Mouse (Mus musculus) CD8-positive naive resting alpha-beta T cell, adult 2 months (primary cell): ENCODE results near the gene Rhebl1.

Source experiments
- DNase-seq, 2 experiments: peaks; one replicate each; pipeline ENCODE4 v3.0.0; 2022; ENCODE audit warnings: low read depth in 2 of 2, low spot score in 2 of 2

The Rhebl1 gene

DNA sequence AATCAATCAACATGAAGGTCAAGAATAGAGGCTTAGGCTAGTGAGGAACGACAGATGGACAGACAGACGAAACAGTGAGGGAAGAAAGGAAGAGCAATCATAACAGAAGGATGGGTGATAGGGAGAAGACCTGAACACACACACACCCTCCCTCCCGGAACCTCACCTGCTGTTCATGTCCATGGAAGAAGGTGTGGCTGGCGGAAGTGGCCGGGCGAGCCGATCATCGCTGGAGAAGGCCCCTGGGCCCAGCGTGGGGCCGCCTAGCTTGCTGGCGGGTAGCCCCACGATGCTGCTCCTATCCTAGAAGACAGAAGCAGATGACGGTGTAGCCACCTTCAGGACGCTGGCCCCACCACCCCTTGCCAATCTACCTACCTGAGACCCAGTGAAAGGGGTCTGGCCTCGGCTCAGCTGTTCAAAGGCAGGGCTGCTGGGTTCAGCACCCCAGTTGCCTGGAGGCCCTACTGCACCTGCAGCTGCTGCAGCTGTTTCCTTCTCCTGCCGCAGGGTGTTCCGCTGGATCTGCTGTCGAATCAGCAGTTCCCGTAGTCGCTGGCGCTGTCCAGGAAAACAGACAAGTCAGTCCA is 43.0 kb downstream of the Rhebl1 start:
- no peak for DNase-seq

GRCm38 (mm10) chr15:98850668-98851067 is 43.7 kb downstream of the Rhebl1 start:
- DNase-seq = no peak

GRCm38 (mm10) chr15:98849956-98850600 is 44.3 kb downstream of the Rhebl1 start:
- DNase-seq = no peak

DNA sequence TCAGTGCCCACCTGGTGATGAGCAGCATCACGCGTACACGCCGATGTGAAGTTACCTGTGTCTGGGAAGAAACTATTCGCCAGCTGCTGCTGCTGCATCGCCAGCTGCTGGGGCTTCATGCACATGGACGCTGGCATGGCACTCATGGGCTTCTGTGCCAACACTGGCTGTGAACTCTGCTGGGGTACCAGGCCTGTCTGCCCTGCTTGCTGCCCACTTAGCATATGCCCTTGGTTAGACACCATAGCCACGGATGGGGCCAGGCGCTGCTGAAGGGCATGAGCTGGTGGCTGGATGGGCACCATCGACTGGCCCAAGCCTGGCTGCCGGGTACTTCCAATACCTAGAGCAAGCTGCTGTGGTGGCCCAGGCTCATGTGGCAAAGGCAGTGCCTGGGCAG is 45.2 kb downstream of the Rhebl1 start:
- DNase-seq = no peak

GRCm38 (mm10) chr15:98846140-98846539 is 48.2 kb downstream of the Rhebl1 start:
- no peak for DNase-seq

GRCm38 (mm10) chr15:98845149-98845548 is 49.2 kb downstream of the Rhebl1 start:
- no peak for DNase-seq

DNA sequence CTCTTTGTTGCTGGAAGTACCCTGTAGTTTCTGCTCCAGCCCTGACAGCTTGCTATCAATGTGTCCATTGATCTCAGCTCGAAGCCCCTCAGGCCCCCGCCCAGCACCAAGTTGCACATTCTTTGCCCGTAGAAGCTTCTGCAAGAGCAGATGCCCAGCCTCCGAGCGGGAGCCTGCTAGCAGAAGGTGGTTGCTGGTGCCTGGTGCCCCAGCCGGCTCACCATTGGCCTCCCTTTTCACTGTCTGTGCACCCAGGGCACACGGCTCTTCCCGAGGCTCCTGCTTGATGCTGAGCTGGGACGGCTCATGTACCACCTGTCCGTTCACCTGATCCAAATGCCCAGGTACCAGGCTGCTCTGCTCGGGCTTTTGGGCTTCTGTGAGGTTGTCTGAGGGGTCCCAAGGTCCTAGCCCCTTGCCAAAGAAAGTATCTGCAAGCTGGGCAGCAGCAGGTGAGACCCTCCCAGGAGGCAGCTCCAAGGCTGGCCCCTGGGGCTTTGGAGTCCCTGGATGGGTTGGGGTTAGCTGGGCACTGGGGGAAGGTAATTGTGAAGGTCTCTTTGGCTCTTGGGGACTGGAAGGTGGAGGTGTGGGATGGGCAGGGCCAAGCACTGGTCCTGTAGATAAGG is 50.6 kb downstream of the Rhebl1 start:
- DNase-seq = no peak

DNA sequence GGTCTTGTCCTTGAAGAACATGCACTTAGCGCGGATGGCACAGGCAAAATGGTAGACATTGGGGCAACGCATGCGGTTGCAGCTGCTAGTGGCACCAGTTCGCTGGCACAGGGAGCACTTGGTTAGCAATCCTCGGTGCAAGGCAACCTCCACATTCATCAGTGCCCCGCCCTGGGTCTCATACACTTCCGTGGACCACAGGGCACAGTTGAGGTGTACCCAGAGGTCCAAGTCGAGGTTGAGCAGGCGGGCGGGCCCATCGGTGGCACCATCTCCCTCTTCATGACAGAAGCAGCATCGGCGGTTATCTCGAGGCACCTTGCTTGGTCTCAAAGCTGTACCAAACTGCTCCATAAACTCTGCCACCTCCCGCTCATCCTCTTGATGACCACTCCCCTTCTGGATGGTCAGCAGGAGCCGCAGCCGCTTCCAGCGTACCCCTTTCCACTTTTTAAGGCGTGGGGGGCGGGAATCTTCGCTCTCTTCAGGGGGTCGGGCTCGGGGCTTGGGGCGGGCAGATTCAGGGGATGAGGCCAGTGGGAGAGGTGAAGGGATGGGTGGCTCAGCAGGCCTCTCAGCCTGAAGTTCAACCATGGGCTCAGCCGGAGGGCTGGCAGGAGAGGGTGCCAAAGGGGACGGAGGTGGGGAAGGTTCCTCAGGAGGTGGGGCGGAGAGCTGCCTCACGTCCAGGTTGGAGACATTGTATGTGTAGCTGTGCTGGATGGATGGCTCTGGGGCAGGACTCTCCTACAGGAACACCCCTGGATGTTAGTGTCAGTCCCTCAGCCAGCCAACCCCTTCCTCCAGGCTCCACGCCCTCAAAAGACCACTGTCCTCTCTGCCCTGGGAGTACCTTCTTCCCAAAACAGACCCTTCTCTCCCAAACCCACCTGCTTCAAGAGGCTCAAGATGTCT is 54.4 kb downstream of the Rhebl1 start:
- DNase-seq = no peak

DNA sequence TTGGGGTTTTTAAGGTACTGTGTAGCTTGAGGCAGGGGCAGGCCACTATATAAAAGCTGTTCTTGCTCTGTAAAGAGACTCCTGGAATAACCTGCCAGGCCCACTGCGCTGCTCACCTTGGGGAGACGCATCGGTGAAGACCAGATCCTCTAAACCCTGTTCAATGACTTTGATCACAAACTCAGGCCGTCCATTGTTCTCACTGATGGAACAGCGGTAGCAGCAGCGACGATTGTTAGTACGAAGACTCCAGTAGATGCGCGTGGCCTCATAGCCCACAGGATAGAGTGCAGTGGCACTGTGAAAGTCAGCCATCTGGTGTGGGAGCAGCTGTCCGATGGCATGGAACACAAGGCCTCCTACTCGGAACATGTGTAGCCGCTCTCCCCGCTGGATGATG is 55.2 kb downstream of the Rhebl1 start:
- DNase-seq = no peak

DNA sequence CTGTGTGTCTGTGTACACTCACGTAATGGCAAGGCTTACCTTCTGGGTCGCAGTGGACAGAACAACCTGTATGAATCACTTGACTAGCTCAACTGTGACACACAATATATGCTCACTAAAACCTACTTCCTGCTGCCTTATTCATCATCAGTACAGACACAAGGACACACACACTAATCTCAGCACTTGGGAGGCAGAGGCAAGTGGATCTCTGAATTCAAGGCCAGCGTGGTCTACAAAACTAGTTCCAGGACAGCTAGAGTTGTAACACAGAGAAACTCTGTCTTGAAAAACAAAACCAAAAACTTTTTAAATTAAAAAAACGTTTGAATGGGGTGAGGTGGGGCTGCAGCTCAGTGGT is 56.6 kb downstream of the Rhebl1 start:
- DNase-seq = no peak

DNA sequence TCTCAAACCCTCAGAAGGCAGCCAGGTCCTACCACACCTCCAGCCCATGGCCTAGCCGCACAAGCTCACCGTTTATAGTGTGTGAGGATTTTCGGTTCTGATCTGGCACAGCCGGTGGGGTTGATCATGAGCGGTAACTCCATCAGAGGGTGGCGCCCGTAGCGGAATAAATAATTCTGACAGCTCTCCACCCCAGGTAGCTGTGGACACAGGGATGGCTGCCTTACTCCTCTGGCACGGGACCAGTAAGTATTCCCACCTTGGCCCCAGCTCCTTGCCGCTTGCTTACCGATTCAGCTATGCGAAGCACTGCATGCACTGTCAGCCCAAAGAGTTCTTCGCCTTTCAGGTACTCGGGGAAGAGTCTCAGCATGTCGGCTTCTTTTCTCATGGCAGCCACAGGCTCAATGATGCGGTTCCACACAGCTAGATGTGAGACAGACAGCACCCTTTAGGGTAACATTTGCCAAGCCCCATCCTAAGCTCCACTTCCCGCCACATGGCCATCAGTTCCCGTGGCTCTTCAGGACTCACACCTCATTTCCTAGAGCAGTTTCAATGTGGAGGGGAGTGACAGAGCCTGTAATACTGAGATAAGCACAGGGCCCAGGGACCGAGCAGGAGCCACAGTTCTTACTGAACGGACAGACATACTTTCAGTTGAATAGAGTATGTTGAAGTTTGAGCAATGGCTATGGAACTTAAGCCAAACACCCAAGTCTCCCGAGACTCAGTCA is 57.2 kb downstream of the Rhebl1 start:
- no peak for DNase-seq

DNA sequence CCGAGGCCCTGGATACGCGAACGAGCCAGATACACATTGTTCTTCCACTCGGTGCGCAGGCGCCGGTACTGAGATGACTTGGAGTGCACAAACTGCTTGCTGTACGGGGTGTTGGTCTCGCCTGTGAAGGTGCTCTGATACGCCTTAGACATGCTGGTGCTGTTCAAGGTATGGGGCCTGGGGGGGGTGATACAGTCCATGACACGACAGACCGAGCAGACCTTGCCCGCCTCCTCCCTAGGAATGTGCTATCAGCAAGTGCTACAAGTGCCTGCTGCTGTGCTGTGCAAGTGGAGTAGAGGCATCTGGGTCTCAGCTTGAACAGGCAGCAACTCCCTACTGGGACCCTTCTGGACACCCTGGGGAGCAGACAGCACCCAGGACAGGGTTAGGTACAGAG is 59.0 kb downstream of the Rhebl1 start:
- DNase-seq = no peak

GRCm38 (mm10) chr15:98834059-98834458 is 60.3 kb downstream of the Rhebl1 start:
- DNase-seq = no peak

GRCm38 (mm10) chr15:98833281-98833680 is 61.1 kb downstream of the Rhebl1 start:
- DNase-seq = no peak

DNA sequence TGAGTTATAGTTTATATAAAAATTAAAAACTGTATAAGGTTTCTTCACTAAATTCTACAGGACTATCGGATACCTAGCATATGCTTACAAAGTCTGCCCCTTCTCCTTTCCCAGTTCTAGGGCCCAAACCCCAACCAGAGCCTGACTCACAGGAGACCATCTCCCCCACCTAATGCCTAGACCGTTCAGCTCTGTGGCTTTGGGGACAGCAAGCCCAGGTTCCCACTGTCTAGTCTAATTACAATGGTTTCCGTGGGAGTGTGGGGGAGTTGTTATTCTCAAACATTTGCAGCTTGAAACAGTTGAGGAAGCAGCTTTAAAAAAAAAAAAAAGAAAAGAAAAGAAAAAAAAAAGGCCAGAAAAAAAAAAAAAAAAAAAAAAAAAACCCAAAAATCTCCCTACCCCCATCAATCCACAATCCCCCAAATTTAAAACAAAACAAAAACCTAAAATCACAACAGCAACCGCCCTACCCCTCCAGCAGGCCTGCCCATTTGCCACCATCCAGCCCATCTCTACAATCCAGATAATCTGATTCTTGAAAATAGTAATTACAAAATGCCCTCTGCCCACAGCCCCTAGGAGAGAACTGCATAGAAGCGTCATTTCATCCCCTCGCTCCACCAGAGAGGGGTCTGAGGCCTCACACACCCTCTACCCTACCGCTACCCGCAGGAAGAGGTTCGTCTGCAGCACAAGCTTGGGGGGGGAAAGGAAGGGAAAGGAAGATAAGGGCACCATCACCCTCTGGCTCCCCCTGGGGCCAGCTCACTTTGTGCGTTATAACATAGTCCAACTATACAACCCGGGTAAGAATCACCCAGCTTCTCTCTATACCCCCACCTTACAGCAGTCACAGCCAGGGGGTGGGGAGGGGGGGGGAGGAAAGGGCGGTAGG is 61.9 kb downstream of the Rhebl1 start:
- peak; percentile 37 to 69 for DNase-seq

DNA sequence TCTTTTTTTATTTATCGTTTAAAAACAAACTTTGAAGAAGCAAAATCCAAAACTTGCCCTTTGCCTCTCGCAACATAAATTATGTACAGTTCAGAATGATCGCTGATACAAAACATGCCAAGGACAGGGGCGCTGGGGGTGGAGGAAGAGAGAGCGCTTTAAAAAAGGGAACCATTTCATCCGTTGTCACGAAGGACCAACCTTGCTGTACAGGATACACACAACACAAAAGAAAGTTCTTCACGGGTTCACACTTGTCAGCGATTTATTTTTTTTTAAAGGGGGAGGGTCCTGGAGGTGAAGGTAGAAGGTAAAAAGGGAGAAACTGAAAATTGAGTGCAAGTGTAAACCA is 62.7 kb downstream of the Rhebl1 start:
- no peak for DNase-seq

DNA sequence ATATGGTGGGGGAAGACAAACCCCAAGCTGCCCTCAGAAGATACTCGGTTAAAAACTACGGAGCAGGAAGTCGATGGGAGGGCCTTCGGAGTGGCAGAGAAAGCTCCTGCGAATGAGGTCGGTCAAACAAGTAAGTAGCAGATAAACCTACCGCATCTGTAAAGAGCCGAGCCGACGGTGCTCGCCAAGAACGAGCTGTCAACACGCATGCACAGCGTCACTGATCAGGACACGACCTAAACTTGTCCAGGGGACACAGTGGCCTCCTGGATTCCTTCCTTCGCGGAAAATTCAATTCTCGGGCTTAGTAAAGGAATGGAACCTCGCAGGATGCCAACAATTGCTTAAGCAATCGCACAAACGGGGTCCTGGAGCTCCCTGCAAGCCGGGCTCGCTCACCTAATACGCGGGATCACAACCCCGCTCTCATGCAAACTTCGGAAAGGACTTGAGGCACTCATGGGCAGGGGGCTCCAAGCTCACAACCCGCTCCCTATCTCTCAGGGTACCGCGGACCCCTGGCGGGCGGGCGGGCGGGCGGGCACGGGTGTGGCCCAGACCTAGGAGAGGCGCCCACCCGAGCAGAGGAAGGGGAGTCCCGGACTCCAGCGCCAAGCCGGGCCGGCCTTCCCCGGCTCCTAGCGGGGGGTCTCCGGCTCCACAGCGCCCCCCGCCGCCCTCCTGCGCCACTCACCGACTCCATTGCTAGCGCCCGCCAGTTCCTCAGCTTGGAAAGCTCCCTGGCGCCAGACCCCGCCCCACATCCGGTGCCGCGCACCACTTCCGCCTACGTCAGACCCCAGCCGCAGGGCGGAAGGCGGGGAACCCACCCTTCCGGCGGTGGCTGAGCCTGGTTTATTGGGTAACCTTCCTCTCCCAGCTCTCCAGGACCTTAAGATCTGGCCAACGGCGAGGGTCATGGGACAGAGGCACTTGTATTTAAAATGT is 63.3 kb downstream of the Rhebl1 start, which contains the start of gene Prkag1:
Prkag1 (minus strand) TSS at position 786 of the 948 bp plus-strand sequence.
- peak; percentile 97 to 99 for DNase-seq
